Mouse (Mus musculus) embryo, embryonic 11.5 days (tissue): ENCODE results near the gene Cd5.

Source experiments
- DNase-seq: peaks from one replicate; pipeline ENCODE4 v3.0.0-alpha.2; 2012; ENCODE audit warnings: low read depth, low spot score

Cd5 gene

GRCm38 (mm10) chr19:10729889-10730288 lies 8.9 kb downstream of the Cd5 start:
- DNase-seq = no peak

DNA sequence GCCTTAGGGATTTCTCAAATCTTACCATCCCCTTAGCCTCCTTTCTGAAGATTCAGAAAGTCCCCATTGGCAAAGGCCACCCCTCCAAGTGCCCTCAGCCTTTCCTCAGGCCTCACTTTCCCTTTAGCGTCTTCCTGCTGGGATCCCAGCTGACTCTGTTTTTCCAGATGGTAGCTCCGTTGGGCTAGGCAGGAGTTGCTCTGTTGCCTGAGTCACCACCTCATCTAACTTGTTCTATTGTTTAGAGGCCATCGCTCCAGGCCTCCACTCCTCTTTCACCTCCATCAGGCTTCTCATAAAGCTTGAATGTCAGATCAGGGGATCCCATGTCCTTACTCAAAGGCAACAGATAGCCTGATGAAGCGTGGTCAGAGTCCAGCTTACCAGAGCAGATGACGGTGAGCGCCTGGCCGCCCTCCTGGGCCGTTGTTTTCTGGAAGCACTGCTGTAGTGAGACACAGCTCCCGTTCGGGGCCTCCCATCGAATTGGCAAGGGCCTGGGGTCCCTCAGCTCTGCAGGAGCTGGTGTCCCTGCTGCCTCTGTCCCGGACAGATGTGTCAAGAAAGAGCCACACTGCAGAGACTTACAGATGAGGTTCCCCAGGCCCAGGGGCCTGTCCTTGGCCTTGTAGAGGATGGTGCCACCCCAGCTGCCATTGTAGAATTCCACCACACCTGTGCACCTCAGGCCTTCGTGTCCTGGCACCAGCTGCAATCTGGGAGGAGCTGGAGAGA lies 14.0 kb downstream of the Cd5 start:
- no peak for DNase-seq

DNA sequence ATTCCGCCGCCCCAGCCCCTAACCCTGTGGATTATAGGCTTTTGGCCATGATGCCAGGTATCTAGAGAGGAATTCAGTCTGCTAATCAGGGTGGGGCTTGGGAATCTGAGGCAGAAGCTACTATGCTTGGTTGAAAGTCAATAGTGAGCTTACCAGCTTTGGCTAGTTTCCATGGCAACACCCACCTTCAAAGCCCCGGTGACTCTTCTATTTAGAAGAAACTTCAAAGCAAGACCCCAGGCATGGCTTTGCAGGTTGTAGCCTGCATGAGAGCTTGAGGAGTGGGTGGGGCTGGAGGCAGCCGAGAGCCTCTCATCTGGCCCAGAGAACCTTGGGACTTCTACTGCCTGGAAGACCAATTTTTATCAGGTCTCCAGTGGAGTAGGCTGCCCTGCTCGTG lies 15.2 kb downstream of the Cd5 start:
- no peak for DNase-seq

DNA sequence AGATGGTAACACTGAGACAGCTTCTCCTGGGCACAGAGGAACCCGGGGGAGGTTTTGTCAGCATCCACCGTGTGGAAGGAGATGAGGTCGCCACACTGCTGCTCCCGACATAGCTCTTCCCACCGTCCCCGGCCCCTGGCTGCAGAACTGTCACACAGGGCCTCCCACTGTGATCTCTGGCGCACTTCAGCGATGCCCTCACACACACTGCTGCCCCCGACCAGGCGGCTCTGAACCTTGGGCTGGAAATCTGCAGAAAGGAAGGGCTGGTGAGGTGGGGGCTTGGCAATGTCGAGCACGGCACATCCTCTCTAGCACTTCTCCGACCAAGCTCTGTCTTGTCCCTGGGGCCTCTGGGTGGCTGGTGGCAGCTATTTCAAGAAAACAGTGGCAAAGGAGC lies 15.7 kb downstream of the Cd5 start:
- DNase-seq = no peak

DNA sequence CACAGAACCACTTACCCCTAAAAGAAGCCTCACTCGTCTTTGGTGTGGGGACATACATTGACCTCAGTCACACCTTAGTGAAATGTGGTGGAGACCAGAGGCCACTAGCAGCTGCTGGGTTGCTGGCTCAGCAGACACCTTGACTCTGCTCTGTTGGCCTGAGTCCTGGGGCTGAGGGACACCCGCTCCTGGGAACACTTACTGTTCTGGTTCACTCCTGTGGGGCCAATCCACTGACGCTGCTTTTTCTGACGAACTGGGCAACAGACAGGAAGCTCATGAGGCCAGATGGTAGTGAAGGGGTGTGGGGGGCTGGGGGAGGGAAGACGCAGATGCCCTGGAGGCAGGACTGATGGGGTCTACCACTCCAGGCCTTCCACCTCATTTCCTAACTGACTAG lies 17.7 kb downstream of the Cd5 start:
- no peak for DNase-seq

GRCm38 (mm10) chr19:10720524-10720923 lies 18.3 kb downstream of the Cd5 start:
- DNase-seq = no peak

GRCm38 (mm10) chr19:10719751-10720150 lies 19.1 kb downstream of the Cd5 start:
- DNase-seq = no peak

DNA sequence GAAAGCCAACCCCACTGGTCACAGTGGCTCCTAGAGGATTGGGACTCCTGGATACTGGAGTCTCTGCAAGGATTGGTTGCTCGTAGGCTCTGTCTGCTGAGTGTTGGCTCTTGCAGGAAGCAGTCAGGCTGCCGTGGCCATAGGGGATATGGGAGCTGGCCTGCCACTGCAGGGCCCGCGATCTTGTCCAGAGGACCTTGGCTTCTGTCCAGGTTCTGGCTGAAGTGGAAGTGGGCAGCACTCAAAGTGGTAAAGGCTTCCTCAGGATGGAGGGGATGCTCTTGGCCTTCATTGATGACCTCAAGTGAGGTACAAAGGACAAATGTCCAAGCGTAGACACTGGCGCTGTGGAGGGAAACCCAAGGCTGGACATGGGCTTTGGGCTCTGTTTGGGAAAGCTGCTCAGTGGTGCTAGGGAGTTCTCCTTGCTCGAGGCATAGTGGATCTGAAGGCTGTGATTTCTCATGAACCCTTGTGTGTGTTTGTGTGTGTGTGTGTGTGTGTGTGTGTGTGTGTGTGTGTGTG lies 20.5 kb downstream of the Cd5 start:
- no peak for DNase-seq

- DNase-seq = no peak
Observed at GRCm38 (mm10) chr19:10715476-10715875, 23.3 kb downstream of the Cd5 start.

- DNase-seq = peak; percentile 65
Observed at GRCm38 (mm10) chr19:10714682-10715475, 23.9 kb downstream of the Cd5 start.

DNA sequence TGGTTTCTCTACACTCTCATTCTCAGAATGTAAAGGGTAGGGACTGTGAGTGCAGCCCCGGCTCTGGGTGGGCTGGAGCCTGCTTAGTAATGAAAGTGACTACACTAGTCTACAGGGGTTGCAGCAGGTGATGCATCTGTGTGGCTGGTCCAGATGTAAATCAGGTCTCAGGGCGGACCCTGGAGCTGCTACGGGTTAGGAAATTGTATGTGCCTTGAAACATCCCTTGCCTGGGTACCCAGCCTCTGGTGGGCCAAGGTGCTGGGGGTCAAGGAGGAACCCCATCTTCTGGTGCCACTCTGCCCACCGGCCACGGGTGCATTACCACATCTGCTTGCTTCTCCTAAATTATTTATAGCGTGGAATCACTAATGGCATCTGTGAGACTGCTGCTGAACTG lies 24.6 kb downstream of the Cd5 start:
- no peak for DNase-seq

GRCm38 (mm10) chr19:10713551-10713950 lies 25.3 kb downstream of the Cd5 start:
- no peak for DNase-seq

- DNase-seq = no peak
Observed at GRCm38 (mm10) chr19:10712646-10713045, 26.2 kb downstream of the Cd5 start.

GRCm38 (mm10) chr19:10712194-10712593 lies 26.6 kb downstream of the Cd5 start:
- DNase-seq = no peak

- DNase-seq = no peak
Observed at GRCm38 (mm10) chr19:10710751-10711150, 28.1 kb downstream of the Cd5 start.

- DNase-seq = no peak
Observed at GRCm38 (mm10) chr19:10710088-10710511, 28.7 kb downstream of the Cd5 start.

DNA sequence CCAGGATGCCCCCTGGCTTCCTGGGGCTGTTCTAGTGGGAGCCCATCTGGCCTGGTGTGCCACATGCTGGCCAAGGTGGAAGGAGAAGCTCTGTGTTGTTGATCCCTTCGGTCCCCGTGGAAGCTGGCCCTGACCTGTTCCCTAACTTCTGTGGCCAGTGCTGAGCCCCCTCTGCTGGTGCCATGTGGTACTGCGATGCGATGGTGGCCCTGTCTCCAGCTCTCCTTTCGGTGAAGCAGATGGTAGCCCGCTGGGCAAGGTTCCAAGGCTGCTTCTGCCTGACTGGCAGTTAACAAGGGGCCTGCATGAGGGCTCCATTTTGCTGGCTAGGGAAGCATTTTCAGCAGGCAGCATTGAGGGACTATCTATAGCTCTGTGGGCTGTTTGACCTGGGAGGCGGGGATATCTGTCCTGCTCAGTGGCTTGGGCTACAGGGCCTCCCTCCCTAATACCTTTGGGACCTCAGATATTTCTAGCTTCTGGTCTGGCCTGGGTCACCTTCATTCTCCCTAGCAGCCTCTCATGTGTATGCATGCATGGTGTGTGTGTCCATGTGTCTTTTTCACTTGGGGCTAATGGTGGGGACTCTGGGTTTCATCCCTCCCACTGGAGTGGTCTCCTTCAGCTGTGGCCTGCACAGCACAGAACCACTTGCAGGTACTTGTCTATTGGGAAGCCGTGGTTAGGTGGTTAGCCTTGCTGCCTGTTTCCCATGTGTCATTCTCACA lies 29.3 kb downstream of the Cd5 start:
- DNase-seq = peak; percentile 82

DNA sequence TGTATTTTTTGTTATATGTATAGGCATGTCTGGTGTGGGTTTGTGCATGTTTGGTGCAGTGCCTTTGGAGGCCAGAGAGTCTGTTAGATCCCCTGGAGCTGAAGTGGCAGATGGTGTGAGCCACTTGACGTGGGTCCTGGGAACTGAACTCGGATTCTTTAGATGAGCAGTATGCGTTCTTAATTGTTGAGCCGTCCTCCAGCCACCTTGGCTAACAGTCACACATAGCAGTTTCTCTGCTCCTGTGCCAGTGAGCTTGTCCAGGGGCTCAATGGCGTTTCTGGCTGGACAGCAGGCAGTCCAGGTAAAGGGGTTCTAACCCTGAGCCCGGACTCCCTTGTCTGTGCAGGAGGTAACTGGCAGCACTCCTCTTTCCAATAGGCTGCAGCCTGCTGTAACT lies 29.9 kb downstream of the Cd5 start:
- DNase-seq = no peak

DNA sequence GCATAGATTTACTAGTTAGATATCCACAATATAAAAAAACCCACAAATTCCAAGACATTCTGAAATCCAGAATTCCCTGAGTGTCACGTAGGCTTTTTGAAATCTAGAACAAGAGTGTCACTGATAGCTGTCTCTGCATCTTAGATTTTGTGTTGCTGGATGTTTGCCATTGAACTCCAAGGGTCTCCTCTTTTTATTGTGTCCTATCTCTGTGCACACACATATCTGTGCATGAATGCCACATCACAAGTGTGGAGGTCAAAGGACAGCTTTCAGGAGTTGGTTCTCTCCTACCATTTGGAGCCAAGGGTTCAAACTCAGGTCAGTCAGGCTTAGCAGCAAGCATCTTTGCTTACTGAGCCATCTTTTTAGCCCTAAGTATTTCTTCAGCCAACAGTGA lies 30.9 kb downstream of the Cd5 start:
- no peak for DNase-seq

DNA sequence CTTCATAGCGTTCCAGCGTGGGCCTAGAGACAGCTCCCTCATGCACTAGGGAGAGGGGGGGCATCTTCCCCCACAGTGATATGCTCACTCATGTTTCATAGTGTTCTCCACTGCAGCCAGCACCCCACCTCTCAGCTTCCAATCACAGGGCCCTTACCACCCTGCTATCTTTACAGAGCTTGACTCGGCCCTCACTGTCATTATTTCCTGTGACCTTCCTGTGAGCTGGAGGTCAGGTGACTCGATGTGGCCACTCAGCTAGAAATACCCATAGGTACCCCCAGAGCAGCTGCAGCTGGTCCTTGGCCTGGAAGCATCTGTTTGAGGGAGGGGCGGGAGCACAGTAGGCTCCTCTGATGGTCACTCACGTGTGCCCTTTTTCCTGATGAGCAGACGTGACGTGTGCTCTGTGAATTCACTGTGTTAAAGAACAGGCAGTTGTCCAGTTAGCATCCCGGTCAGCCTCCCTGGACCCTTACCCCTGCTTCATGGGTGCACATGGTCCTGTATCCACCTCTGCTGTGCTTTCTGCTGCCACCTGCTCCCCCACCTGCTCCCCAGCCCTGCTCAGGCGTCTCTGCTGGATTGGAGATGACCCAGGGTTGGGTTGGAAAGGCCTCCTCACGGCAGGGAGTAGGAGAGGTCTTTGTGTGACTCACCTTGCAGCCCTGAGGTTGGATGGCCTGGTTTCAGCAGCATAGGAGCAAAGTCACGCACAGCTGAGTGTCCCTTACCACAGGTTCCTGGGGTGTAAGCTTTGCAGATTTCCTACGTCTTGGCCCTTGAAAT lies 31.5 kb downstream of the Cd5 start:
- no peak for DNase-seq

DNA sequence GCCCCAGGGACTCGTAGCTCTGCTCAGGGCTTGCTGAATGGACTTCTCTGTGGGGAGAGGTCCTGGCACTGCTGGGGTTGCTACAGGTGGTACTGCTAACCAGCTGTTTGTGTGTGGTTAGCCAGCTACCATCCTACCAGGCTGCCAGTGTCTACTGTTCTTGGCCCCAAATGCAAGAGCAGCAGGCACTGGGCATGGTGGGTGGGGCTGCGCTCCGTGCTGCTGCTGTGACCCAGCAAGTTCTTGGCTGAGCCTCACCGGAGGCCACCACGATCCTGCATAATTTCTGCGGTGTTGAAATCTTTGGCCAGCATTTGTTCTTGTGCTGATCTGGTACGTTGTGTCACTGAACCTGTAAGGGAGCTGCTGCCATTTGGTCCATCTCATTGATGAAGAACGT lies 35.3 kb downstream of the Cd5 start:
- DNase-seq = no peak
